Mouse (Mus musculus) heart, postnatal 36 days (tissue): ENCODE measurements around the gene Npb. TPM values are rescaled to one million over a fixed set of nuclear protein-coding genes. Genes with fewer than 3 reads are reported as not detected.
"Not testable (repeated sequence)": the region's sequence is repeated elsewhere in the genome, so short reads cannot be mapped to it uniquely, and the experiment has no call there.

Experiments
- DNase-seq, 2 experiments: peaks; one replicate each; pipeline ENCODE4 v3.0.0; 2021 to 2022
- intact Hi-C: fragments of 180-260 bp; cut with DNase I; formaldehyde crosslinking; loops from one replicate; pipeline ENCODE4 v1.15.1; 2025
- total RNA-seq, 2 experiments: library from RNA; stranded (reverse); gene quantifications; 2 replicates each; pipeline ENCODE4 v1.2.3; 2021

Gene Npb
- total RNA-seq, 2 experiments from 2014 or later: not detected

GRCm38 (mm10) chr11:120578694-120579243, 29.5 kb upstream of the Npb start:
- intact Hi-C loops: no loop called here
- no peak for DNase-seq

GRCm38 (mm10) chr11:120579316-120580107, 28.8 kb upstream of the Npb start:
- DNase-seq: peak; percentile 81 to 83
- intact Hi-C loops: loop anchor here (5.0 kb wide), 1 partner anchor 133 kb away; the partner anchor contains the start of genes Cenpx and Lrrc45

- intact Hi-C loops: loop anchor here (5.0 kb wide), 1 partner anchor 132 kb away; the partner anchor contains the start of genes Cenpx and Lrrc45
- DNase-seq: peak in 1 of 2 experiments; percentile 16
Measured at GRCm38 (mm10) chr11:120580190-120580589, 28.1 kb upstream of the Npb start.

- peak; percentile 57 to 71 for DNase-seq
- intact Hi-C loops: loop anchor here (1.0 to 5.0 kb wide), 2 partner anchors 8 to 131 kb away; partner anchors contain the start of genes Cenpx, Lrrc45 and P4hb
Measured at GRCm38 (mm10) chr11:120580871-120581331, 27.4 kb upstream of the Npb start.

- intact Hi-C loops: loop anchor here (1.0 to 5.0 kb wide), 3 partner anchors 8 to 131 kb away; partner anchors contain the start of genes Alyref, Anapc11, Cenpx and Lrrc45
- peak; percentile 90 to 93 for DNase-seq
Measured at GRCm38 (mm10) chr11:120581490-120582267, 26.6 kb upstream of the Npb start, which contains the start of gene Arhgdia. Gene Arhgdia, minus strand, starts transcription at chr11:120581624.

- peak; percentile 35 to 41 for DNase-seq
- intact Hi-C loops: loop anchor here (2.0 to 5.0 kb wide), 2 partner anchors 16 to 130 kb away; partner anchors contain the start of genes Alyref, Anapc11, Cenpx and Lrrc45
Measured at GRCm38 (mm10) chr11:120582268-120582981, 25.9 kb upstream of the Npb start.

- DNase-seq: not testable (repeated sequence)
- intact Hi-C loops: loop anchor here (2.0 to 5.0 kb wide), 2 partner anchors 16 to 129 kb away; partner anchors contain the start of genes Alyref, Anapc11, Cenpx and Lrrc45
Measured at GRCm38 (mm10) chr11:120582982-120583293, 25.3 kb upstream of the Npb start.

- DNase-seq: no peak
- intact Hi-C loops: loop anchor here (2.0 to 5.0 kb wide), 2 partner anchors 15 to 128 kb away; partner anchors contain the start of genes Alyref, Anapc11, Cenpx and Lrrc45
Measured at GRCm38 (mm10) chr11:120583937-120584336, 24.3 kb upstream of the Npb start.

GRCm38 (mm10) chr11:120588531-120588930, 19.7 kb upstream of the Npb start:
- no peak for DNase-seq
- intact Hi-C loops: no loop called here

GRCm38 (mm10) chr11:120597240-120598235, 10.7 kb upstream of the Npb start:
- no peak for DNase-seq
- intact Hi-C loops: loop anchor here (2.0 kb wide), 1 partner anchor 15 kb away; no protein-coding TSS in a partner anchor

GRCm38 (mm10) chr11:120598283-120598989, 9.8 kb upstream of the Npb start, which contains the start of the genes Alyref and Anapc11:
Gene Alyref, minus strand, starts transcription at chr11:120598365.
Gene Anapc11, plus strand, starts transcription at chr11:120598421.
- intact Hi-C loops: loop anchor here (2.0 kb wide), 1 partner anchor 16 kb away; no protein-coding TSS in a partner anchor
- DNase-seq: peak; percentile 95

GRCm38 (mm10) chr11:120598990-120599549, 9.2 kb upstream of the Npb start:
- intact Hi-C loops: loop anchor here (2.0 kb wide), 1 partner anchor 16 kb away; no protein-coding TSS in a partner anchor
- DNase-seq: no peak

GRCm38 (mm10) chr11:120600716-120601115, 7.6 kb upstream of the Npb start:
- DNase-seq: no peak
- intact Hi-C loops: no loop called here

GRCm38 (mm10) chr11:120603545-120603944, 4.7 kb upstream of the Npb start:
- intact Hi-C loops: no loop called here
- DNase-seq: no peak

GRCm38 (mm10) chr11:120605667-120606066, 2.6 kb upstream of the Npb start:
- intact Hi-C loops: no loop called here
- DNase-seq: no peak

GRCm38 (mm10) chr11:120606764-120607163, 1.5 kb upstream of the Npb start:
- DNase-seq: no peak
- intact Hi-C loops: no loop called here

- DNase-seq: no peak
- intact Hi-C loops: no loop called here
Measured at GRCm38 (mm10) chr11:120609250-120609649, 973 bp downstream of the Npb start.
